Mouse (Mus musculus) cerebellum, adult 2 months (tissue): ENCODE results near the gene Sumf1. TPM values are rescaled to one million over a fixed set of nuclear protein-coding genes. Genes with fewer than 3 reads are reported as not detected.
A peak's percentile ranks its signal among the peaks of the same experiment; 100 is the strongest.

Experiments used
- DNase-seq, 2 experiments: peaks; one replicate each; pipeline ENCODE4 v3.0.0; 2021
- H3K27ac ChIP-seq: fragments of 200-500 bp; 2 replicates; pipeline ENCODE4 v1.5.1; 2012; ENCODE audit warnings: low read length, control low read depth, inconsistent platforms; ENCODE audit not compliant: insufficient read depth
- H3K27me3 ChIP-seq: fragments of 200-500 bp; 2 replicates; pipeline ENCODE4 v1.6.1; 2012; ENCODE audit warnings: inconsistent platforms, mild to moderate bottlenecking, low read length, moderate library complexity; ENCODE audit not compliant: control insufficient read depth, insufficient read depth
- H3K4me1 ChIP-seq: fragments of 200-500 bp; 2 replicates; pipeline ENCODE4 v1.6.1; 2011; ENCODE audit warnings: low read length; ENCODE audit not compliant: control insufficient read depth, insufficient read depth
- H3K4me3 ChIP-seq: fragments of 200-500 bp; replicated peaks from 2 replicates; pipeline ENCODE3; 2011; ENCODE audit warnings: mild to moderate bottlenecking, low read depth, low read length, control low read depth; ENCODE audit not compliant: insufficient read depth
- CTCF ChIP-seq: fragments of 200-500 bp; IDR thresholded peaks from 2 replicates; pipeline ENCODE4 v1.5.1; 2011; ENCODE audit warnings: low read depth, mild to moderate bottlenecking, control low read depth, low read length, moderate library complexity, borderline replicate concordance; ENCODE audit not compliant: insufficient read depth
- POLR2A ChIP-seq: fragments of 200-500 bp; IDR thresholded peaks from 2 replicates; pipeline ENCODE4 v1.6.1; 2011; ENCODE audit warnings: low read length, control low read depth, borderline replicate concordance; ENCODE audit not compliant: insufficient read depth
- WGBS: fragments of 180-500 bp; shearing (Covaris S2); methylation state at CpG from one replicate; pipeline ENCODE4 v1.1.7; 2018; 5-methylcytosine and 5-hydroxymethylcytosine counted together
- polyA plus RNA-seq: library from polyadenylated mRNA; depleted of rRNA; stranded (reverse); fragments of >200 nt; gene quantifications from 2 replicates; pipeline ENCODE4 v1.2.3, GENCODE M21; 2012

Gene Sumf1
- polyA plus RNA-seq, 1 experiment = 23.0 TPM

- TF ChIP-seq POLR2A = no peak
- no peak for TF ChIP-seq CTCF
- no peaks in the 10 kb centered on the region for H3K4me1 ChIP-seq
- H3K27me3 ChIP-seq = no peaks in the 10 kb centered on the region
- no peak for DNase-seq
- no peak overlapping the region for H3K4me3 ChIP-seq
- 30% methylated on average over 4 of the region's 4 CpGs for WGBS
- no peak overlapping the region for H3K27ac ChIP-seq
Measured at GRCm38 (mm10) chr6:108142796-108143195, 42.6 kb downstream of the Sumf1 start.

- Histone ChIP-seq H3K4me1 (no peaks in the 10 kb centered on the region), H3K27me3 (no peaks in the 10 kb centered on the region), H3K4me3 (no peak overlapping the region), H3K27ac (no peak overlapping the region)
- TF ChIP-seq CTCF = no peak
- TF ChIP-seq POLR2A = no peak
- DNase-seq = no peak
- WGBS = 91% methylated on average over 4 of the region's 4 CpGs
Measured at GRCm38 (mm10) chr6:108140722-108141490, 44.5 kb downstream of the Sumf1 start.

- WGBS = 80% methylated on average over 5 of the region's 5 CpGs
- H3K27me3 ChIP-seq = no peaks in the 10 kb centered on the region
- DNase-seq = no peak
- TF ChIP-seq POLR2A (no peak), CTCF (no peak)
- H3K4me3 ChIP-seq = no peak overlapping the region
- H3K27ac ChIP-seq = no peak overlapping the region
- H3K4me1 ChIP-seq = no peaks in the 10 kb centered on the region
Measured at GRCm38 (mm10) chr6:108137031-108137430, 48.4 kb downstream of the Sumf1 start.

- H3K27ac ChIP-seq = no peak overlapping the region
- DNase-seq = no peak
- H3K4me1 ChIP-seq = no peaks in the 10 kb centered on the region
- no peaks in the 10 kb centered on the region for H3K27me3 ChIP-seq
- WGBS = 95% methylated on average over 1 of the region's 1 CpGs
- TF ChIP-seq CTCF (no peak), POLR2A (no peak)
- no peak overlapping the region for H3K4me3 ChIP-seq
Measured at GRCm38 (mm10) chr6:108136286-108136685, 49.1 kb downstream of the Sumf1 start.

- Histone ChIP-seq H3K4me3 (no peak overlapping the region), H3K27me3 (no peaks in the 10 kb centered on the region), H3K4me1 (no peaks in the 10 kb centered on the region; the same call in 1 of the 2 replicates), H3K27ac (no peak overlapping the region)
- DNase-seq = no peak
- 94% methylated on average over 5 of the region's 5 CpGs for WGBS
- TF ChIP-seq CTCF (no peak), POLR2A (no peak)
Measured at GRCm38 (mm10) chr6:108132268-108132935, 53.0 kb downstream of the Sumf1 start.

GRCm38 (mm10) chr6:108130718-108131117, 54.7 kb downstream of the Sumf1 start:
- TF ChIP-seq POLR2A = no peak
- no peak for TF ChIP-seq CTCF
- H3K27ac ChIP-seq = no peak overlapping the region
- no peaks in the 10 kb centered on the region for H3K27me3 ChIP-seq
- H3K4me1 ChIP-seq = peaks cover 2% of the 10 kb centered on the region
- no peak overlapping the region for H3K4me3 ChIP-seq
- peak in 1 of 2 experiments; percentile 36 for DNase-seq
- WGBS = 43% methylated on average over 5 of the region's 5 CpGs

- 43% methylated on average over 3 of the region's 3 CpGs for WGBS
- TF ChIP-seq POLR2A (no peak), CTCF (no peak)
- Histone ChIP-seq H3K4me1 (peaks cover 2% of the 10 kb centered on the region), H3K27me3 (no peaks in the 10 kb centered on the region), H3K4me3 (no peak overlapping the region), H3K27ac (no peak overlapping the region)
- DNase-seq = peak; percentile 28 to 52
Measured at GRCm38 (mm10) chr6:108126631-108127030, 58.8 kb downstream of the Sumf1 start.

GRCm38 (mm10) chr6:108125474-108125873, 59.9 kb downstream of the Sumf1 start:
- TF ChIP-seq POLR2A = no peak
- no peak for DNase-seq
- Histone ChIP-seq H3K27me3 (no peaks in the 10 kb centered on the region), H3K4me1 (peaks cover 2% of the 10 kb centered on the region), H3K27ac (no peak overlapping the region), H3K4me3 (no peak overlapping the region)
- WGBS = 84% methylated on average over 1 of the region's 1 CpGs
